Mouse (Mus musculus) lung, postnatal 10 days (tissue): Measurements from ENCODE around the gene Art5.

ENCODE experiments used
- DNase-seq: peaks from one replicate; pipeline ENCODE4 v3.0.0; 2021

Art5 gene

GRCm38 (mm10) chr7:102109171-102109570 lies at the start of gene Art5:
TSS of gene Art5 (minus strand) at chr7:102109489.
- no peak for DNase-seq

- no peak for DNase-seq
Measured at GRCm38 (mm10) chr7:102153691-102154090, 44.4 kb upstream of the Art5 start.

- DNase-seq = no peak
Measured at GRCm38 (mm10) chr7:102137898-102138297, 28.6 kb upstream of the Art5 start.

- DNase-seq = peak; percentile 49
Measured at GRCm38 (mm10) chr7:102137464-102137863, 28.2 kb upstream of the Art5 start.

GRCm38 (mm10) chr7:102132395-102132794 lies 23.1 kb upstream of the Art5 start:
- peak; percentile 49 for DNase-seq

GRCm38 (mm10) chr7:102120326-102120725 lies 11.0 kb upstream of the Art5 start:
- no peak for DNase-seq

GRCm38 (mm10) chr7:102117382-102117781 lies 8.1 kb upstream of the Art5 start:
- no peak for DNase-seq

GRCm38 (mm10) chr7:102116579-102117331 lies 7.5 kb upstream of the Art5 start, which contains the start of gene Chrna10:
TSS of gene Chrna10 (minus strand) at chr7:102116828.
- DNase-seq = no peak

GRCm38 (mm10) chr7:102113151-102113729 lies 4.0 kb upstream of the Art5 start:
- DNase-seq = no peak

GRCm38 (mm10) chr7:102109746-102110145 lies 457 bp upstream of the Art5 start:
- DNase-seq = no peak

- no peak for DNase-seq
Measured at GRCm38 (mm10) chr7:102108206-102108605, 1.1 kb downstream of the Art5 start.

- peak; percentile 42 for DNase-seq
Measured at GRCm38 (mm10) chr7:102106700-102107141, 2.6 kb downstream of the Art5 start.

- peak; percentile 69 for DNase-seq
Measured at GRCm38 (mm10) chr7:102104126-102104525, 5.2 kb downstream of the Art5 start.

- no peak for DNase-seq
Measured at GRCm38 (mm10) chr7:102103555-102103954, 5.7 kb downstream of the Art5 start.

- no peak for DNase-seq
Measured at GRCm38 (mm10) chr7:102102696-102103095, 6.6 kb downstream of the Art5 start.

- DNase-seq = peak; percentile 22
Measured at GRCm38 (mm10) chr7:102102241-102102640, 7.0 kb downstream of the Art5 start.

- no peak for DNase-seq
Measured at GRCm38 (mm10) chr7:102101487-102101886, 7.8 kb downstream of the Art5 start, which contains the start of gene Art1. TSS of gene Art1 (plus strand) at chr7:102101743.

- DNase-seq = no peak
Measured at GRCm38 (mm10) chr7:102100868-102101267, 8.4 kb downstream of the Art5 start.

- DNase-seq = peak; percentile 84
Measured at GRCm38 (mm10) chr7:102099760-102100661, 9.3 kb downstream of the Art5 start.

- no peak for DNase-seq
Measured at GRCm38 (mm10) chr7:102087336-102087735, 22.0 kb downstream of the Art5 start.

- no peak for DNase-seq
Measured at GRCm38 (mm10) chr7:102084041-102084696, 25.1 kb downstream of the Art5 start.

- DNase-seq = no peak
Measured at GRCm38 (mm10) chr7:102082816-102083215, 26.5 kb downstream of the Art5 start, which contains the start of gene Trpc2. TSS of gene Trpc2 (plus strand) at chr7:102083116.

GRCm38 (mm10) chr7:102081784-102082183 lies 27.5 kb downstream of the Art5 start:
- no peak for DNase-seq
